Mouse (Mus musculus) spleen, postnatal 14 days (tissue): Measurements from ENCODE around the gene Olfr1342.
A peak's percentile ranks its signal among the peaks of the same experiment; 100 is the strongest.

Experiments used
- DNase-seq, 2 experiments: peaks; one replicate each; pipeline ENCODE4 v3.0.0; 2021 to 2022; ENCODE audit warnings: low spot score in 2 of 2

Olfr1342 gene

GRCm38 (mm10) chr4:118692412-118692973, at the start of gene Olfr1342:
Gene Olfr1342 (minus strand): TSS chr4:118692756.
- no peak for DNase-seq

- DNase-seq = no peak
Observed at GRCm38 (mm10) chr4:118741881-118742280, 49.3 kb upstream of the Olfr1342 start.

DNA sequence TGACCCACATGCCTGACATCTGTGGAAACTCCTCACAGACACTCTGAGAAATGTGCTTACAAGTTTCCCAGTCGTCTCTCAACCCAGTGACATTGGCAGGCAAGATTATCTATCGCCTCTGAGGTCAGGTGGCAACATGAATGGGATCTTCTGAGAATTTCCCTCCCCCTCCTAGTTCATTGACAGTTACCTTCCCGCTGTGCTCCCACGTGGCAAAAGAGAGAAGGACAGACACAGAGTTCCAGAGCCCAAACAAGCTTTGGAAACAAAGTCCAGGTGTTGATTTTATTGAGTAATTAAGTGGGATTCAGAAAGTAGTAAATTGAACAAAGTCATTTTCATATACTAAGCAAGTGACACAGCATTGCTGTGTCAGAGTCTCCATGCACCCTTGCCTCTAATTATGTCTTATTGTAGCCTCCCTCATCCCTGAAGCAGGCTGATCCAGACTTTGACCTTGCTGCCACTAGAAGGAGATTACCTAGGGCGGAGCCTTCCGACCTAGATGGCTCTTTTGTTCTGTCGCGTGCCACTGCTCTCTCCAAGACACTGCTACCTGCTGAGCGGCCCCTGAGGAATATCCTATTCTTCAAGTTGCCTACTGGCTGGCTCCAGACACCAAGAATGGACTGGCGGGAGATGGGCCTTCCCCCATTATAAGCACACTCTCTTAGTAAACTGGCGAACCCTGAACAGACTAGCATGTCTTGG, 48.6 kb upstream of the Olfr1342 start:
- no peak for DNase-seq

GRCm38 (mm10) chr4:118739574-118739973, 47.0 kb upstream of the Olfr1342 start:
- no peak for DNase-seq

GRCm38 (mm10) chr4:118731875-118732274, 39.3 kb upstream of the Olfr1342 start, which contains the start of gene Olfr1339:
Gene Olfr1339 (plus strand): TSS chr4:118732175.
- DNase-seq = no peak

GRCm38 (mm10) chr4:118721742-118722483, 29.4 kb upstream of the Olfr1342 start:
- DNase-seq = no peak

GRCm38 (mm10) chr4:118719838-118720237, 27.3 kb upstream of the Olfr1342 start, which contains the start of gene Olfr1340:
Gene Olfr1340 (plus strand): TSS chr4:118720138.
- no peak for DNase-seq

- no peak for DNase-seq
Observed at GRCm38 (mm10) chr4:118711656-118712055, 19.1 kb upstream of the Olfr1342 start.

DNA sequence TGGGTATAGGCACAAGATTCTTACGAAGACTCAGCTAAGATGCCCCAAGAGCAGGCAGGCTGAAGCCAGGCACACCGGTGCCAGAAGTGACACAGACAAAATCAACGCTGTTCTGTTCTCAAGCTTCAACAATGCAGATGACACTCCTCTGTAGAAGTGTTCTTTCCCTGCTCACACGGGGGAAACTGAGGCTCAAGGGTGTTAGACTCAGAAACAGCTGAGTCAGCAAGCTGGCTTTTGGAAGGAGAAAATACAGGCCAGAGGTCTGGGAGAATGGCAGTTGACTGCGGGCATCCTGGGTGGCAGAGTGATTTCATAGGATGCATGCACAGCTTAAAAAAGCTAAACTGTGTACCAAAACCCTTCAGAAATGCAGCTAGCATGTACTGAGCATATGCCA, 15.5 kb upstream of the Olfr1342 start:
- DNase-seq = no peak

DNA sequence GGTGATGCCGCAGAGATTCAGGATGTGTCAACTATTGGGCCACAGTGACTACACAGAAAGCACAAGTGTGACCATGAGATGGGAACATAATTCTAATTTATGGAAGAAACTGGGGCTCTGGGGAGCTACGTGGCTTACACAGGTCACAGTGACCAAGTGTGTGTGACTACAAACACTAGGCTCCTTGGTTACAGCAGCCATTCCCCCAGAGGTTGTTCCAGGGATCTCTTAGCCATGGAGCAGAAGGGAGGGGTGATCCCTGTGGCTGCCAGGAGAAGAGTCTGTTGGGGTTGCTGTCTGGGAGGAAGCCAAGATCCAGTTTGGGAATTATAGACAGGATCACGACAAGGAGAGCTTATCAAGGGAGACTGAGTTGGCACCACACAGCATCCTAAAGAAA, 10.7 kb upstream of the Olfr1342 start, which contains the start of gene Olfr1341:
Gene Olfr1341 (plus strand): TSS at position 301 of the 400 bp plus-strand sequence.
- no peak for DNase-seq

GRCm38 (mm10) chr4:118693812-118694211, 1.3 kb upstream of the Olfr1342 start:
- DNase-seq = no peak

DNA sequence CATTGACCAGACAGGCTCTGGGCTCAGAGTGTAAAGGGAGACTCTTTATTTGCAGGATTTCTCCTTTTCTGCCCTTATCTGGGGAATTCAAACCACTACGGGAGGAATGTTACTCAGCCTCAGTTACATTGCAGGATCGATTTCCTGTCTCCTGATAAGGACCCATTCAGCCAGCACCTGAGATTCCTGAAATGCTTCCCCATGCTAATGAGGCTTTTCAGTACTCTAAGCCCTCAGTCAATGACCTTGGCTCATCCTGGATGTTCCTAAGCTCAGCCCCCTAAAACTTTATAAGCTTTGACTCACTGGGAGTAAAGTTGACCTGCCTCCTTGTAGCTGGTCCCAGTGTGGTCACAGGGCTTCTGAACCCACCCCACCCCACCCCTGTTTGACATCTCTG, 5.5 kb downstream of the Olfr1342 start:
- DNase-seq = no peak

DNA sequence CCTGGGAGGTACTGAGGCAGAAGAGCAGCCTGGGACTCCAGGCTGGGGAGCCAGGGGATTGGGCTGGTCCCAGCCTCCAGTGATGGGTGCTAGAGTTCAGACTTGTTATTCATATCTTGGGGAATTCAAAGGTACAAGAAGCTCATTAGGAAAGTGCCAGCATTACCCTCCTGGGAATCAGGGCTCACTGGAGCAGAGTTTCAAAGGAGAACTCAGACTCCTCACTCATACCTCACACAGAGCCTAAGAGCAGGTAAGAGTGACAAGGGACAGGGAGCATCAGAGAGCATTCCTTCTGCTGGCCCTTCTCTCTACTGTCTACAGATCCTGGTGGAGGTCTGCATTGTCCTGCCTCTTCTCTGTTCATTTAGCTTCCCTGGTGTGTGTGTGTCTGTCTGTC, 33.9 kb downstream of the Olfr1342 start, which contains the start of gene Olfr62:
Gene Olfr62 (plus strand): TSS at position 301 of the 400 bp plus-strand sequence.
- DNase-seq = no peak

GRCm38 (mm10) chr4:118645234-118645633, 47.3 kb downstream of the Olfr1342 start:
- peak in 1 of 2 experiments; percentile 52 for DNase-seq

- DNase-seq = no peak
Observed at GRCm38 (mm10) chr4:118642346-118643190, 50.0 kb downstream of the Olfr1342 start.
